Mouse (Mus musculus) right cerebral cortex, postnatal 25 days (tissue): Measurements from ENCODE around the gene Auh.

Experiments
- DNase-seq: peaks from one replicate; pipeline ENCODE4 v3.0.0; 2022

The Auh gene

DNA sequence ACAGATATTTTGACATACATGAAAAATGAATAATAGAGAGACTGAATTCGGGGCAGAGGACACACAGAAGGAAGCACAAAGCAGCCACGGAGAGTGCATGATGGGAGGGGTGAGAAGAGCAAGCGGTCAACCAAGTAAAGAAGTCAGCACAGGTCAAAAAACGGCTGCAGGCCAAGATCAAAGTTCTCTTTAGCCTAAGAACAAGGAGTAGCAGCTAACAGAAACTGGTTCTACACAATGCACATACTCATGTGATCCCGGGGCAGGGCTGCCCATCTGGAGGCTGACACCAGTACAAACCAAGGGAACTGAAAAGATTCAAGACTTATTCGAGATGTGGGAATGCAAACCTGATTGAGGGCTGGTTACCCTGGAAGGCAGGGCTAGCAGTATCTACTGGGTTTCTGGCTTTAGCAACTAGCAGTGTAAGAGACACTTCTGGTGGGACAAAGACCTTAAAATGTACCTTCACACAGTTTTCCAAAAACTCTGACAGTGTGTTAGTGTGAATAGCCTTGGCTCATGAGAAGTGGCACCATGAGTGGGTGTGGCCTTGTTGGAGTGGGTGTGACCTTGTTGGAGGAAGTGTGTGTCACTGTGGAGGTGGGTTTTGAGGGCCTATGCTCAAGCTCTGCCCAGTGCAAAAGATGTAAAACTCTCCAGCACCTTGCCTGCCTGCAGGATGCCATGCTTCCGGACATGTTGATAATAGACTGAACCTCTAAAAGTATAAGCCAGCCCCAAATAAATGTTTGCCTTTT, 8.2 kb downstream of the Auh start:
- no peak for DNase-seq

- no peak for DNase-seq
Measured at GRCm38 (mm10) chr13:52919790-52920352, 9.6 kb downstream of the Auh start.

DNA sequence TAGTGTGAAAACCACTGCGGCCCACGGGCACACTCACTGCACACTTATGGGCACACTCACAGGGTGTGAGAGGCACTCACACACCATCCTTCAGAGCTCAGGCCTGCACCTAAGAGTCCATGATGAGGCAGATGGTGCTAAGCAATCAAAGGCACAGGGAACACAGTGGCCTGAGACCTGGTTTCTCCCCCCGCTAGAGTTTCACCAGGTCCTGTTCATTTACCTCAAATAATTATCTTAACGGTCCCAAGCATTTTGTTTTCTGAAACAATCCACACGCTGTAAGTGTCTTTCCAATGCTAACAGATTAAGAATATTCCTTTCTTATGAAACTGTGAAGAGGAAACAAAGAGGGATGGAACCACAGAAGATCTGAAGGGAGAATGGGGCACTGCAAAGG, 11.1 kb downstream of the Auh start:
- no peak for DNase-seq

DNA sequence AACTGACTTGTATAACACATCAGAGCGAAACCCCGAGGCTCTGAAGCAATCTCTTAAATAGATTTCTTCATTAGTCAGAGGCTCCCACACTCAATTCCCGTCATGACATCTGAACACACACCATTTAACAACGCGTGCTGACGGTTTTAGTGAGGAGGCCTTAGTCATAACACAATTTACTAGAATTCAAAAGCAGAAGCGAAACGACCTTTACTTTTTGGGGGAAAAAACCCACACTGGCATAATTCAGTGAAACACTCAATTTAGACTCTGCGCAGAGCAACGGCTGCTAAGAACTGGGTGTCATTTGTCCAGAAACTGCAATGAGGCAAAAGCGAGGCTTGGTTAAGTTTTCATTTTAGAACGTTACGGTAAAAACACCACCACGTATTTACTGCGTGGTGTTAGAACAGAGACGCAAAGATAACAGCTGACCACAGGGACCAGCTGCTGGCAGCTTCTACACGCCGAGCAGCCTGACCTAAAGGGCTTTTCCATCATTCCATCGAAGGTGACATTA, 14.8 kb downstream of the Auh start:
- no peak for DNase-seq

DNA sequence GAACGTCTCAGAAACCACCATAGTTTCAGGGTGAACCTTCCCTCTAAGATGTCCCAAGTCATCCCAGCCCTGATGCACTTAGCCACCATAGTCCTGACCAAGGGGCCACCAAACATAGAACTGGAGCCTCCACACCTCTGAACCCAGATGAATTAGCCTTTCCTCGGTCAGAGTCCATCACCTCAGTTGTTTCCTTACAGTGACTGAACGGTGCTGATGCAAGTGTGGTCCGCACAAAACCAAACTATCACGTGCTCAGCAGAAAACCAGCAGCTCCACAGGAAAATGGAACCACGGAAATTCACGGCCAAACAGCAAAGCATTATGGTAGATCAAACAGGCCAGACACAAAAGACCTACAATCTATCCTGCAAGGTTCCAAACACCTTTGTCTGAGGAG, 15.6 kb downstream of the Auh start:
- no peak for DNase-seq

- DNase-seq: no peak
Measured at GRCm38 (mm10) chr13:52912495-52912894, 17.0 kb downstream of the Auh start.

DNA sequence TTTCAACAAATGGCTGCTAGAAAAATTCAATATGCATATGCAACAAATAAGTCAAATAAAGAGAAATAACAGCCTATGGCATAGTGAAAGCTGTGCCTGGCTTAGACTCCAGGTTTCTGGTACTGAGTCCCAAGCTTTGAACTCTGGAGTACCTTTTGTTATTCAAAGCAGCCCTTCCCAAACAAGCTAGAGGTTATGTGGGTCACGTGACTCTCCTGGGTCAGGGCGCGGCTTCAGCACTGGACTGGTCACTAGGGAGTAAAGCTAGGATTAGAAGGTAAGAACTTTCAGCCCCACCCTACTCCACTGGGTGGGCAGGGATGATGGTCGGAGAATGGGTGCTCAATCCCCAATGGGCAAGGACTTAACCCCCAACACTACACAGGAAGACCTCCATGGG, 18.2 kb downstream of the Auh start:
- DNase-seq: no peak

GRCm38 (mm10) chr13:52906296-52906695, 23.2 kb downstream of the Auh start:
- no peak for DNase-seq

DNA sequence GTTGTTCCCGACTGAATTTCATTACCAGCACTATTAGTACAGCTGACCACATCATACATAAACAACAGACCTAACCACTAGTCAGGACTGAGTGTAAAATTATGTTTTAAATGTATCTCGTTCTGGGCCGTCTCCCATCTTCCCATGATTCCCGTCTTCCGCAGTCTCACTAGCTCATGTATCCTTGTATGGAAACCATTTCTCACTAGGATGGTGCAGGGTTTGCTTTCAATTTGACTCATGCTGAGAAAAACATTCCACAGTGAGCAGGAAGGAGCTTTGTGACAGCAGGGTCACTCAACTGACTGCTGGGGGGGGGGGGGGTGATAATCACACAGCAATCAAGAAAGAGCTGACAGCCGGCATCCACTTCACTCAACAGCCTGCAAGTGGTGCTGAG, 25.3 kb downstream of the Auh start:
- no peak for DNase-seq

- no peak for DNase-seq
Measured at GRCm38 (mm10) chr13:52903767-52904166, 25.7 kb downstream of the Auh start.

DNA sequence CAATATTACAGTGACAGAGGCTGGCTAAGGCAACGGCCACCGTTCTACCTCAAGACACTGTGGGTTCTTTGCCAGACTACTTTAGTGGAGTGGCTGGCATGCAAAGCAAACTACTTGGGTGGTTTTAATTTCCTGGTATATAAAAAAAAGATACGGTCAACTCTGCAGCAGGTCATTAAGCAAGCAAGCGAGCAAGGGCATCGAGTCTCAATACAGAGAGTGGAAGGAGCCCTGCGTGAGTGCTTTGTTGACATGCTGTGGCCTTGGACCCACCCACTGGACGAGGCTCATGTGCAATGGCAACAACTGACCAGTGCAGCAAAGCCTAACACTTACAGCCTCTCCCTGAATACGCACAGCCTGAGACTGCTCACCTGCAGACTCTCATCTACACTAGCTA, 27.0 kb downstream of the Auh start:
- DNase-seq: no peak

- no peak for DNase-seq
Measured at GRCm38 (mm10) chr13:52899664-52900063, 29.8 kb downstream of the Auh start.

- DNase-seq: no peak
Measured at GRCm38 (mm10) chr13:52897806-52898205, 31.7 kb downstream of the Auh start.

DNA sequence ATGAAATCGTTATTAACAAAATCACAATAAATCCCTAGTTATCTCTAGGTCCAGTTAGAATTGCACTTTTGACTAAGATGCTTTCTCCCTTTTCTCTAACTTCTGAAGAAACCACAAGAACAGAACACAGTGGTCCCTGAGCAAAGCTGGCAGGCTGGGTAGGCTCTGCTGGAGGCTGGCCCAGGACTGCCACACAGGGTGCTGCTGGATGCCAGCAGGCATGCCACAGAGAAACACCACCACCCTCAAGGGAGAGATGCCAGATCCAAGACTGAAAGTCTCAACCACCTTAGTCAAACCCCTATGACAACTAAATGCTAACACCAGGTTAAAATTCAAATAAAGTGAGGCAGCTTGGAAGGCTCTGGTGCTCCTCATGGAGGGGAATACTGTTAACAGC, 36.7 kb downstream of the Auh start:
- DNase-seq: no peak

DNA sequence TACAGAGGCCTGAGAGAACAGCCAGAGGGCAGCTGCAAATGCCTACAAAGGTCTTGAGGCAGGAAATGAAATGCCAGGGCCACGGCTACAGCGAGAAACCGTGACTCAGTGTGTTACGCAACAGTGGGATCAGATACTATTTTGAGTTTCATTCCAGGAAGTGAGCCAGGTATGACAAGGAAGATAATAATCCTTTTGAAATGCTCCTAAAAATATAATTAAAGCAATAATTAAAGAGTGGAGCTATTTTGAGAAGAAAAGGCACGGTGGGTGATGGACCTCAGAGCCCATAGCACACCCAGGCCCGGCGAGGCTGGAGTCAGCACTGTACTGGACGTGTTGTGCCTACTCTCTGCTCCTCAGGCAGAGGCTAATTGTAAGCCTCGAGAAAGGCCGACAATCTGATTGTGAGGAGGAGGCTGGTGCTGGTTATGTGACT, 37.4 kb downstream of the Auh start:
- no peak for DNase-seq

GRCm38 (mm10) chr13:52890313-52890712, 39.2 kb downstream of the Auh start:
- no peak for DNase-seq

GRCm38 (mm10) chr13:52886779-52887178, 42.7 kb downstream of the Auh start:
- DNase-seq: no peak

GRCm38 (mm10) chr13:52883960-52884326, 45.5 kb downstream of the Auh start:
- DNase-seq: no peak

DNA sequence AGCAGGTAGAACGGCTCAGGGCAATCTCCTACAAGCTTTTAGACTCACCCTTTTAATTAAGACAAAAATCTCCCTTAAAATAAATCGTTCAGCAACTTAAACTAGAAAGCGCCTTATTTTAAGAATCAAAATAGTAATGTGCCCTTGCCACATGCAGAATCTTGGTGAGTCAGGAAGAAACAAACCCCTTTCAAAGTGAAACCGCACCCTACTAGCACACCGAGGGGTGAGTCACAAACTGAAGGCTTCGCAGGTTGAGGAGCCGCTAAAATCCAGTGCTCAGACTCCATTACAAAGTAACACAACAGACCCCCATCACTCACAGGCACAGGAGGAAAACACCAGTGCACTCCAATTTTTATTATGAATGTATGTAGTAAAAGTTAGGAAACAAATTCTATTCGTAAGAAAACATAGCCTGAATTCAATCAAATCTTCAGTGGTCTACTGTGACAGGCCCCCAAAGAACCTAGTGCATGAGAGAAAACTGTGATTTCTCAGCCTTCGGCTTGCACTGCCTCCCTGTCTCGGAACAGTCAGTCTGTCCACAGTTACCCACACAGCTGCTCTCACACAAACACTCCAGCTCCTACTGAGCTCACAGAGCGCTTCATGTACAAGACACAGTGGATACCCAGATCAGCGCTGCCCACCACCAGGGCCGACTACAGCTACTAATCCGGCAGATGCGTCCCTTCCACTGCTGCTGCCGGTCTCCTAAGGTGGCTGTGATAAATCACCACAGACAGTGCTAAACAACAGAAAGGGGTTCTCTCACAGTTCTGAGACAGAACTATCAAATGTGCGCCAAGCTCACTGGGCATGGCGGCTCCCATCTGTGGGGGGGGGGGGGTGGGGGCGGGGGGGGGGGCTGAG, 46.2 kb downstream of the Auh start:
- DNase-seq: no peak

DNA sequence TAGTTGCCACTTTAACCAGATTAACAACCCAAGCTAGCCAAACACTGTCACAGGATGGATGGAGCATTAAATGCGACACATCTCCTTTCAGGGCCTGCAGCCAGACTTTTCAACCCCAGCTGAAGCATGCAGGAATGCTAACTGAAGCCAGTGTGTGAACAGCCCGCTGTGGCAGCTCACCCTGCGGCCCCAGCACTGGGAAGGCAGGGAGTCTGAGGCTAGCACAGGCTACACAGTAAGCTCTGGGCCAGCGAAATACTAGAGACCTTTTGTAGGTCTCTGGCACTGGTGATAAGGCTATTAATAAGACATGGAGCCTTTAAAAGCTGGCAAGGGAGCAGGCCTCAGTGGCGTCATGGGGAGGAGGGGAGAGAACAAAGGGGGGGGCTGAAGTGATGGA, 49.1 kb downstream of the Auh start:
- no peak for DNase-seq

DNA sequence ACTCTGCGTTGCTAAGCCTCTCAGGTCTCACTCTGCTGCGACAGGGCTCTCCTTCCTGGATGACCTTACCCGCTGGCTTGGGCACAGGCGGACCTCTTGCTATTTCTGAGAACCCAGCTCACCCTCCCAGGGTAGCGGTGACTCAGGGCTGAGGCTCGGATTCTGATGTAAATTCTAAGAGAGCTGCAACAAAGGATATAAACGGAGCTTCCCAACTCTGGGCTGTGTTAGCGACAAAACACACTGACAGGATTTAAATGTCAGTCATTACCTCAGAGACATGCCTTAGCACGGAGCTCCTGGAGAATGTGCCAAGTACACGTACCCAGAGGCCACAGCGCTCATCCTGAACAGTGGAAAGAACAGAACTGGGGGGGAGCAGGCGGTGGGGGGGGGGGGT, 49.6 kb downstream of the Auh start:
- no peak for DNase-seq

DNA sequence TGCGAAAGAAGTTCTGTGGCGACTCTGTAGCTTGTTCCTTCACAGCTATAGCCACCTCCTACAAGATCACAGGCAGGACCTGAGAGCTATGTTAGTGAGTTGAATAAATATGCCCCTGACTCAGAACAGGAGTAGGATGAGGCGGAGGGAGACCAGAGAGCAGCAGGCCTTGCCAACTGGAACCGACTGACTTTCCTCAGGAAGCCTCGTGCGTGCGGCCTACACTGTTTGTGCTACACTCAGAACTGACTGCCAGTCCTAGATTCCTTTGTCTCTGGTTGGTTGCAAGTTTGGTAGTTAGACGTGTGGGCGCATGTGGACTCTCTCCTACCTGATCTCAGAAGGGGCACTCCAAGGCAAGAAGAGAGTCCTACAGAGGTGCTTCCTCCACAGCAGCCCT, 50.2 kb downstream of the Auh start:
- peak; percentile 31 for DNase-seq

GRCm38 (mm10) chr13:52878823-52879222, 50.7 kb downstream of the Auh start:
- no peak for DNase-seq
